Mouse (Mus musculus) cerebellum, adult 9-11 months (tissue): ENCODE measurements around the gene Csrp1.

Experiments
- DNase-seq: peaks from one replicate; pipeline ENCODE4 v3.0.0; 2022

The Csrp1 gene

GRCm38 (mm10) chr1:135734225-135734937 lies 14.5 kb downstream of the Csrp1 start:
- DNase-seq, result peak; percentile 57

DNA sequence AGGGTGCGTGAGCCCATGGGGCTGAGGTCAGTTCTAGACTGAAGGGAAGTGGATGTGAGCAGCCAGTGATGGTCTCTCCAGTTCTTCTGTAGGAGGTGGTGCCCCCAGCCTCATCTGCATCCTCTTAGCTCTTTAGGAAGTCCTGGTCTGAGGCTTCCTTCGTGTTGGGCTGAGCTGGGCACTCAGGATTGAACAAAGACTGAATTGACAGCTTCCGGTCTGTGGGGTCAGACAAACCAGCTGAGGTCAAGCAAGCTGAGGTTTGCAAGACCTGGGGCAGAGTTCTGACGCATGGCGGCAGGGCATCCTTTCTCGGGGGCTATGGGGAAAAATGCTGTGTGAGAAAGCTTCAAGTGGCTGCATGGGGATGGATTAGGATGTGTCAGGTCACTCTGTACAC lies 15.6 kb downstream of the Csrp1 start:
- no peak for DNase-seq

- no peak for DNase-seq
Observed at GRCm38 (mm10) chr1:135744987-135745386, 25.1 kb downstream of the Csrp1 start.

GRCm38 (mm10) chr1:135746248-135746647 lies 26.4 kb downstream of the Csrp1 start:
- DNase-seq, result no peak

GRCm38 (mm10) chr1:135752737-135753348 lies 33.0 kb downstream of the Csrp1 start:
- DNase-seq, result peak; percentile 74

DNA sequence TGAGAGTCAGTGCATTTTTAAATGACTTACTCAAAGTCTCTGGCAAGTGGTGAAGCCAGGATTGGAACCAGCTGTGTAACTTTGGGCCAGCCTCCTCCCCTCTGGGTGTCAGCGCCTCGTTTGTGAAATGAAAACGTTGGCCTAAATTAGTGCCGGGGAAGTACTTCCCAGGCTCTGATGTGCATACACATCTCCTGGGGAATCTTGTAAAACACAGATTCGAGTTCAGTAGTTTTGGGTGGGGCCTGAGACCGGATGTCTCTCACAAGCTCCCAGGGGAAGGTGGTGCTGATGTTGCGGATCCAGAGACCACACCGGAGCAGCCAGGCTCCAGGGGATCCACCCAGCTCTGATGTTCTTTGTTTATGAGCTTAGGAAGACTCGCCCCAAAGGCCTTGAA lies 35.4 kb downstream of the Csrp1 start:
- DNase-seq, result no peak

DNA sequence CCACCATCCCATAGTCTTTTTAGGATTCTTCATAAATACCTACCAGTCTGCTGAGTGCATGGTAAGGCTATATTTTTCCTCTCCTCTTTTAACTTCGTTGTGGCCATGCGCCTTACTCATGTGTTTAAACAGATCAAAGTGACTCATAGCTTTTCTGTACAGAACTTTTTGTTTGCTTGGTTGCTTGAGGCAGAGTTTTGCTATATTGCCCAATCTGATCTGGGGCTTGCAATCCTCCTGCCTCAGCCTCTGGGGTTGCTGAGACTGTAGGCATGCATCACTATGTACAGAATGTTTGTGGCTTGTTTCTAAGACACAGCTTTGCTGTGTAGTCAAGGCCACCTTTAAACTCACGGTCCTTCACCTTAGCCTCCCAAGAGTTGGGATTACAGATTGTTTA lies 36.1 kb downstream of the Csrp1 start:
- no peak for DNase-seq

DNA sequence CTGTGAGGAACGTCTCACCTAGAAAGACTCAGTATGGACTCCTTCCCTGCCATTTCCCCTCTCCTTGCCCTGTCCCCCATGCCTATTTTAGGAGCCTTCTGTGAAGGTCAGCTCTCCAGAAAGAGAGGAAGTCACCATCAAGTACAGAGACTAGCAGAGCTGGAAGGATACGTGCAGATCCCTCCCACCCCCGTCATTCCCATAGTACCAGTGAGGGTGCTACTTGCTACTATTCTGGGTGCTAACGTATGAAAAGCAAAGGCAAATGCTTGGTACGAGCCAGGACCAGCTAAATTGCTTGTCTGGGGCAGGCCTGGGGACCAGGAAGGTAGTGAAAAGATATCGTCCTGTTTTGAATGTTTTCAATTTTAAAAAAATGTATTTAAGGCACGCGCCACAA lies 37.4 kb downstream of the Csrp1 start:
- DNase-seq, result no peak

DNA sequence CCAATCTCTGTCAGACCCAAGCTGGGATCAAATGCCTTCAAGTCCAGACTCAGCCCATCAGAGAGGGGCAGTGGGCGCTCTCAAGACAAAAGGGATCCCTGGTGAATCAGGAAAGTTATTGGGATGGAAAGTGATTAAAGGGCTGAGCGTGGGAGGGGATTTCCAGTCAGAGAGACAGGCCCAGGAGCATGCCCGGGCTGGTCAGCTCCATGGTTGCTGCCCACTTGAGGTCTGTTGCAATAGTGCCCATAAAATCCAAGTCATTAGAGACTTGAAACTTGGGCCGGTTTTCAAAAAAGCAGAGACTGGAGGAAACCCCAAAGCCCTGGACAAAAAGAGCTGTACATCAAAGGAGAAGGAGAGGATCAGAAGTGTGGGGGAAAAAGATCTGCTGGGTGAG lies 39.8 kb downstream of the Csrp1 start:
- DNase-seq, result no peak

- DNase-seq, result no peak
Observed at GRCm38 (mm10) chr1:135760216-135760615, 40.4 kb downstream of the Csrp1 start.

GRCm38 (mm10) chr1:135761728-135762127 lies 41.9 kb downstream of the Csrp1 start:
- DNase-seq, result no peak

- DNase-seq, result no peak
Observed at GRCm38 (mm10) chr1:135763503-135764205, 43.8 kb downstream of the Csrp1 start.

GRCm38 (mm10) chr1:135764206-135764528 lies 44.3 kb downstream of the Csrp1 start:
- no peak for DNase-seq

DNA sequence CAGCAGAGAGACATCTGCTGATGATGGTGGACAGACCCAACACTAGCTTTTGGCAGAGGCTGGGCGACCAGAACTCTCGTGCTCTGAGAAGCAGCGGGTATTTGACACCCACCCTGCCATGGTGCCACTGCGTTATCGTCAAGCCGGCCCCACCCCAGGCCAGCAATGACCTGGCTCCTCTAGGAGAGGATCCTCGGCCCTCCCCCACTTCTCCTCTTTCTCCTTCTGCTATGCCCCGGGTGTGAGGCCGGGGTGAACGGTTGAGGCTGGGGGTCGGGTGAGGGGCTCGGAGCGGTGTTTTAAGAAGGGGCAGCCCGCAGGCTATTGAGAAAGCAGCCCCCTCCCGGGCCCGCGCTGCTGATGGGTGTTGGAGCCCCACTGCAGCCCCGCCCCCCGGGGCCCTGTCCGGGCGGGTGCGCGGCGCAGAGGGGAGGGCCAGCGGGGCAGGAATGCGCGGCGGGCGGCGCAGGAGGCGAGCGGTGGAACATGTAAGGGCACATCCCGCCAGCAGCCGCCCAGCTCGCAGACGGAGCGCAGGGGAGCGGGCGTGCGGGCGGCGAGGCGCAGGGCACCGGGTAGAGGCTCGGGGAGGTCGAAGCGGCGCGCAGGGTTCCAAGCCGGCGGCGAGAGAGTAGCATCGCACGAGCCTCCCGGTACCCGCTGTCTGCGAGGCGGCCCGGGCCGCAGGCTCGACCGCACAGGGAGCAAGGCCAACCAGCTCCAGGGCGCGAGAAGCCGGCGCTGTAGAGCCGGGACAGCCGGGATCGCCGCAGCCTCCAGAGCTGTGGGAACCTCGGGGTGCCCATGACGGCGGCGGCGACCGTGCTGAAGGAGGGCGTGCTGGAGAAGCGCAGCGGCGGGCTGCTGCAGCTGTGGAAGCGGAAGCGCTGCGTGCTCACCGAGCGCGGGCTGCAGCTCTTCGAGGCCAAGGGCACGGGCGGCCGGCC lies 46.1 kb downstream of the Csrp1 start, which contains the start of gene Phlda3:
Phlda3 (plus strand) TSS at position 475 of the 947 bp plus-strand sequence.
- peak; percentile 24 for DNase-seq

- no peak for DNase-seq
Observed at GRCm38 (mm10) chr1:135766592-135767306, 46.9 kb downstream of the Csrp1 start.

DNA sequence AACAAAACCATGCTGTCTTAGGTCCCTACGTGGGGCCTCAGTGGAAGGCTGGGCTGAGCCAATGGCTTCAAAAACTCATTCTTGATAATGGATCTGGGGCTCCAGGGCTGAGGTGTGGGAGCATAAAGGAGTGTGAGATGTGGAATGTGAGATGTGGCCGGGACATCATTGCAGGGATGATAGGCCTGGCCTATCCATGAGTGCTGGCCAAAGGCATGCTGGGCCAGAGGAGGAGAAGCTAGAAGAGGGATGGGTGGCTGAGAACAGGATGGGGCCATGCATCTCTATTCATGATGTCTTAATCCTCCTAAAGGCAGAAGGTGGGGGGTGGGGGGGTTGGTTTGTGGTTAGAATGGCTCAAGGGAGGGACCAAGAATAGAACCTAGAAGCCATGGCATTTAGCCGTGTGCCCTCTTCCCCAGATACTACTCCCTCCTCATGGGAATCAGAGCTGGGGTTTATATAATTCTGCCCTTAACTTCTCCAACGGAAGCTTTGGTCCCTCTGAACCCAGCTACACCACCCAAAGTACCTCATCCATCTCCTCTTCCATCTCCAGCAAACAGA lies 47.5 kb downstream of the Csrp1 start:
- no peak for DNase-seq

GRCm38 (mm10) chr1:135768400-135768799 lies 48.5 kb downstream of the Csrp1 start:
- DNase-seq, result no peak

- DNase-seq, result no peak
Observed at GRCm38 (mm10) chr1:135770237-135770636, 50.4 kb downstream of the Csrp1 start.

- no peak for DNase-seq
Observed at GRCm38 (mm10) chr1:135770896-135771572, 51.2 kb downstream of the Csrp1 start.

DNA sequence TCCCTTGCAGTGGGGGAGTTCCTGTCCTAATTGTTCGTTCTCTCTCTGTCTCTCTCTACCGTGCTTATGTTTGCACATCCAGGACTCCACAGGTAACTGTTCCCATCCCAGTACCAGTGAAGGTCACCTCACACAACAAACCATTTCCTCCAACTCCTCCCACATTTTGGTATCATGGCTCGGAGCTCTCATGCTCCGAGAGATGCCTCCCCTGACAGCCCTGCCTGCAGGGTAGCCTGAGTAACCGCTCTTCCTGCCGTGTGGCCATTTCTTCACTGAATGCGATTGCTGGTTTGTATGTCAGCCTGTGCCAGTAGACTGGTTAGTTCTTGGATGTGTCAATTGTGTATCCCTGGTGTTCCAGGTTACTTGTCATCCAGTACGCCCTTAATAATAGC lies 51.7 kb downstream of the Csrp1 start:
- no peak for DNase-seq

GRCm38 (mm10) chr1:135776596-135776995 lies 56.7 kb downstream of the Csrp1 start:
- DNase-seq, result no peak
